Mouse (Mus musculus) kidney, postnatal 14 days (tissue): Measurements from ENCODE around the gene Gm49403.
"Not testable (repeated sequence)": the region's sequence is repeated elsewhere in the genome, so short reads cannot be mapped to it uniquely, and the experiment has no call there.

Source experiments
- DNase-seq: peaks from one replicate; pipeline ENCODE4 v3.0.0; 2022; ENCODE audit warnings: mixed read lengths

Gene Gm49403

DNA sequence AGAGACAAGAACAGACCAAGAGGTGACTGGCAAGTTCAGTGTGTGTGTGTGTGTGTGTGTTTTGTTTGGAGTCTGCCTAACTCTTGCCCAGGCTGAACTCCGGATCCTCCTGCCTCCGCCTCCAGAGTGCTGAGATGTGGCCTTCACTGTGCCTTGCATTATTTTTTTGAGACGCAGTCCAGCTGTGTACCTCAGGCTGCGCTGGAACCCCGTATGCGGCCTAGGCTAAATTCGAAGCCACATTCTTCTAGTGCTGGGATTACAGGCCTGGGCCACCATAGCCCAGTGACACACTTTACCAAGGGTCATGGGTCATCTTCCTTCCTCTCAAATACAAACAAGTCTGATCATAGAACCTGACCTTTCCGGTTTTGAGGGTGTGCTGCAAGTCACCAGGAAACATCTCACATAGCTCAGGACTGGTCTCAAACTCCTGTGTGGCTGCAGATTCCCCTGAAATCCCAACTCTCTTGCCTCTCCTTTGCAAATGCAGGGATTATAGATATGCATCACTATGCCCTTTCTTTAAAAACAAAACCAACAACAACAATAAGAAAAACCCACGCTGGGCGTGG is 11.4 kb upstream of the Gm49403 start:
- peak; percentile 19 for DNase-seq

DNA sequence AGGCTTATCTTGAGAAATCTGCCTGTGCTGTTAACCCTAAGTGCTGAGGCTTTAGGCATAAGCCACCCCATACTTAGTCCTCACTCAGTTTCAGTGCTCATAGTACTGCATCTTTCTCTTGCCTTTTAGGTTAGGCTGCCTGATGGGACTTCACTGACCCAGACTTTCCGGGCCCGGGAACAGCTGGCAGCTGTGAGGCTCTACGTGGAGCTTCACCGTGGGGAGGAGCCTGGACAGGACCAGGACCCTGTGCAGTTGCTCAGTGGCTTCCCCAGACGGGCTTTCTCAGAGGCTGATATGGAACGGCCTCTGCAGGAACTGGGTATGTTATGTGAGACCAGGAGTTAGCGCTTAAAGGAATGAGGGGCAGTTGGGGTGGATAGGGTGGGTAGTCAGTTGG is 8.7 kb upstream of the Gm49403 start:
- DNase-seq, result no peak

DNA sequence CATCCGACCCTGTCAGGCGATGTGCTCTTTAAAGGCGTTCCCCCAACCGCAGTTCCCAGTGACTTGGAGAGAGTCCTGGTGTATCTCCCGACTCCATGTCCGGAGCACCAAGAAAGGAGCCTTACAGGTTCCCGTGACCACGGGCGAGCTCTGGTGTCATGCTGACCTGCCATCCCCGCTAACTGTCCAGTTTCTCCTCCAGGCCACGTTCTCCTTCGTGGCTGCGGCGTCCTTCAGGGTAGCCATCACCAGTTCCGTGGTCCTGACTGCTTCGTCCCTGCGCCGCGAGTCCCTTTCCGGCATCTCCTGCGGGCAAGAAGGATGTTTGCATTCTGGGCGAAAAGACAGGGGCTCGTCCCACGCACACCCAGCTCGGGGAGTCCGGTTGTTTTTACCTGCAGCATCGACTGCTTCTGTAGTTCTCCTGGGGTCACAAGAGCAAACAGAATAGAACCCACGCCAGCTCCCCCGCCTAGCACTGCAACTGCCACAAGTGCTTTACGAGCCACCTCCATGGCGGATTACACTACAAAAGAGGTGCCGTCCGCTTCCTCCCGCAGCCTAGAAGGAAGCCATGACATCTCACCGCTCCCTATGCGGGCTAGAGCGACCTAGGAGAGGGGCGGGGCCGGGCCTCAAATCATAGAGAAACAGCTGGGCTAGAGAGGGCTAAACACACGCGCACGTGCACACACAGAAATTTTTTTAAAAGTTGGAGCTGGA is 3.3 kb upstream of the Gm49403 start, which contains the start of gene Uqcc3:
Uqcc3 (minus strand) TSS at position 613 of the 723 bp plus-strand sequence.
- peak; percentile 94 for DNase-seq

DNA sequence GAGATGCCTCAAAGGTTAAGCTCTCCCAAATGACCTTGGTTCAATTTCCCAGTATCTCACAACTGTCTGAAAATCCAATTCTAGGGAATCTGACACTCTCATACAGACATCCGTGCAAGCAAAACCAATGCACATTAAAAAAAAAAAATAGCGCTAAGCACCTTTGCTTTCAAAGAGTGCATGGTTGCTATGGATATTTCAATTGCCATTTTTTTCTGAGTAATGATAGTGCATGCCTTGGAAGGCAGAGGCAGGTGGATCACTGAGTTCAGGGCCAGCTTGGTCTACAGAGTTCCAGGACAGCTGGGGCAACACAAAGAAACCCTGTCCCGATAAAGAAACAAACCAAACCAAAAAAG is 2.7 kb upstream of the Gm49403 start:
- DNase-seq, result no peak

DNA sequence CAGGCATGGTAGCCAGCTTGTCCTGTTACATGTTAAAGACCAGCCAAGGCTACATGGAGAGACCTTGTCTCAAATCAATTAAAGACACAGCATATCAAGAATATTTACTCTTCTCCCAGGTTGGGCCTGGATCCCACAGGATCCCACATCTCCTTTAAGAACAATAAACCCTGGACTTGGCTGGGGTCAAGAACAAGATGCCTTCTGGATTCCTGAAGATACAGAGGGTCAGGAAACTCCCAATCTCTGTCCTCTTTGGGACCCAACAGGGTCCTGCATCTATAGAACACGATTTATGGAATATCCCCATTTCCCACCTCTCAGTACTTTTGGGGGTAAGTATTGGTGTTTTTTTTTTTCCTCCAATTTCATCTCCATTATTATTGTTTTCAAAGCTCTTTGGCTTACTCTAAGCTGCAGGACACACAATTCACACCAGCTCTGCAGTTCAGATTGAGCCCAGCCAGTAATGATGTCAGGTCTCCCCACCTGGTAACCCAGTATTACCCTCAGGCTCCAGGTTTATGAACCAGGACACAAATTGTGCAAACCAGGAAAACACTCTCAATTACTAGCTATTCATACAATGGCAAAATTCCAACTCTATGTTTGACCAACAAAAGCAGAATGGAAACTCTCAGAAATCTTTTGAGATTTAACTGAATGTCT is 3.3 kb downstream of the Gm49403 start:
- no peak for DNase-seq

DNA sequence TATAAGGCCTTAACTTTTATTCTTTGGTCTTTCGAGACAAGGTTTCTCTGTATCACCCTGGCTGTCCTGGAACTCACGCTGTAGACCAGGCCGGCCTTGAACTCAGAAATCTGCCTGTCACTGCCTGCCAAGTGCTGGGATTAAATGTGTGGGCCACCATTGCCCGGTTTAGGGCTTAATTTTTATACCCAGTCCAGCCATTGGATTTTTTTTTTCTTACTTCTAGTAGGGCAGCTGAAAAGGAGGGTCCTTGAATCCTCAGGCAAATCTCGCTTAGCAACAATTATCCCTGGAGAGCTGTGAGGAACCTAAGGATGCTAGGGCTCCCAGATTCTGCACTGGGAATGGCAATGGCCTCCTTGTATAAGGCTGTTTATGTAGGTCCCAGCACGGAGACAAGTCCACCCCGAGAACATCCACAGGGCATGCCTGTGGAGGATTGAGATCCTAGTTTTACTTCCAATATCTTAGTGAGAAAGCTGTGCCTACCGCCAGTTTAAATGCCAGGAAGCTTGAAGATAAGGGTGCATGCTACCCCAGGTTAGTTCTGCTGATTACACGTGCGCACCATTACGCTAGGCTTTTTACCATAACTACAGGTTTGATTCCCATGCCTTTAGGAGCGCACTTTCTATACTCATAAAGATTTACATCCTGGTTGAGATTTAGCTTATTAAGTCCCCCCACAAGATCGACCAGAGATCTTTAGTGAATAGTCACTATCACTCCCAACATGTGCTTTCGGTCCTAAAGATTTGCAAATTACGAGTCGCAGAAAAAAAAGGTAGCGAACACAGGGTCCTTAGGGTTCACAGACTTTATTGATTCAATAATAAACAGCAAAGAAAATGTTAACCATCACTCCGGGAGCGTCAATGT is 4.1 kb downstream of the Gm49403 start:
- no peak for DNase-seq

DNA sequence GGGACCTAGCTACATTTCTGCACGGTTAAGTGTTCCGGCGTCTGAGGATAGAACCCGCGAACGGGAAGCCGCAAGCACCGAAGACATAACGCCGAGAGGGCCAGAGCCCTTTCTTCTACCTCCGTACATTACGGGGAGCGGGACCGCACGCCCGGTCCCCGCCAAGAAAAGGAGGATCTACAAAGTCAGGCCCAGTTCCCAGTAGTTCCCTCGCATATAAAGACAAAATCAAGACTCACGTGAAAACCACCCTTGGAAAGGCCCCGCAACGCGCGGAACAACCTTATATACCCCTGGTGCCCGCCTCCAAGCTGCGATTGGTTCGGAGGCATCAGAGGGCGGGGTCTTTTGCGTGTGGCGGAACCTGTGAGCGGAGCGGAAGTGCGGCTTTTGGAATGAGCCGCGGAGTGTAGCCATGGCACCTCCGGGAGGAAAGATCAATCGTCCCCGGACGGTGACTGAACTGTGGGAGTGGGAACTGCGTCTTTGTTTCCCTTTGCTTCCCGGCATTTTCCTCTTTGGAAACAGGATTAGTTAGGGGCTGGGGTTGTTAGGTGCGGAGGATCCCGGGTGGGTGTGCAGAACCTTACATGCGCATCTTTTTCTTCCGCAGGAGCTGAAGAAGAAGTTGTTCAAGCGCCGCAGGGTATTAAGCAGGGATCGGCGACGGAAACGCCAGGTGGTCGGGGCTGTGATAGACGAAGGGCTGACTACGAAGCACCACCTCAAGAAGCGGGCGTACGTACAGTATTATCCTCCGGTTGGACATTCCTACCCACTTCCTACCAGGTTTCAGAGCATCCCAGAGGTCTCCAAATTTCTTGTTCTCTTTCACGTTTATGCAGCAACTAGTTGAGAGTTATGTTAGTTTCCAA is 5.0 kb downstream of the Gm49403 start, which contains the start of the genes 1810009A15Rik and Gm49416:
1810009A15Rik (plus strand) TSS at position 343 of the 875 bp plus-strand sequence.
Gm49416 (plus strand) TSS at position 416 of the 875 bp plus-strand sequence.
- peak; percentile 96 for DNase-seq

DNA sequence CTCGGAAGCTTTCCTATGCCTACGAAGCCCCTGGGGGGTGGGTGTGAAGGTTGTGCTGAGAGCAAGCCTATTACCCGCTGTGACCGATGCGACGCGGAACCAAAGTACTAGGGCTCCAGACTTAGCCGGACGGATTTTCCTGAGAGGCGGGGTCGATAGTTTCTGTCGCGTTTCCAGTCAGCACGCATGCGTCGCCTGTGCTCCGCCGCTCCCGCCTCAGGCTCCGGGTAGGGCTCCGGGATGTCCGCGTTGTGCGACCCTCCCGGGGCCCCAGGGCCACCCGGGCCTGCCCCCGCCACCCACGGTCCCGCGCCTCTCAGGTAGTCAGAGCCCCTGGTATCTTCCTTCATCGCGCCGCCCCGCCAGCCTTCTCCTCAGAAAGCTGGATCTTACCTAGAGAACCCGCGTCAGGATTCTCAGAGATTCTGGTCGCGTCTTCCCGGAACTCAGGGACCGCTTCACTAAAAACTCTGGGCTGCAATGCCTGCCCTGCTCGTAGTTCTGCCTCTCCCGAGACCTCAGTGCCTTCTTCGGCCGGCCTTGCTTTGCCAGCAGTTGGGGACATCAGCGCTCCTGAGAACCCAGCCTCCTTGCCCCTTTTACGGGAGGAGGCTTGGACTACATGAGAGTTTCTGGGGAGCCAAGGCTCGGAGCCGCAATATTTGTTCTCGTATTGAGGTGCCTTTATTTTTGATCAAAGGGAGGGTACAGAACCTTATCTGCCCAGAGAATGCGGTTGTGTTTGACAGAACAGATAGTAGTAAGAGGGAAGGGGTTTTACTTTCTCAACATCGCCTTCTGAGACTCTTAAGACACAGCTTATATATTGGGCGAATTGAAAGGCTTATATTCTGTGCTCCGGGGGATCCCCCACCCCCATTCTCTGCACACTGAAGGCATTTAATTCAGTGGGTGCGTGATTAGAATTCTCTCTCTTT is 9.4 kb downstream of the Gm49403 start, which contains the start of gene Ints5:
Ints5 (plus strand) TSS at position 177 of the 938 bp plus-strand sequence.
- DNase-seq, result peak; percentile 89

DNA sequence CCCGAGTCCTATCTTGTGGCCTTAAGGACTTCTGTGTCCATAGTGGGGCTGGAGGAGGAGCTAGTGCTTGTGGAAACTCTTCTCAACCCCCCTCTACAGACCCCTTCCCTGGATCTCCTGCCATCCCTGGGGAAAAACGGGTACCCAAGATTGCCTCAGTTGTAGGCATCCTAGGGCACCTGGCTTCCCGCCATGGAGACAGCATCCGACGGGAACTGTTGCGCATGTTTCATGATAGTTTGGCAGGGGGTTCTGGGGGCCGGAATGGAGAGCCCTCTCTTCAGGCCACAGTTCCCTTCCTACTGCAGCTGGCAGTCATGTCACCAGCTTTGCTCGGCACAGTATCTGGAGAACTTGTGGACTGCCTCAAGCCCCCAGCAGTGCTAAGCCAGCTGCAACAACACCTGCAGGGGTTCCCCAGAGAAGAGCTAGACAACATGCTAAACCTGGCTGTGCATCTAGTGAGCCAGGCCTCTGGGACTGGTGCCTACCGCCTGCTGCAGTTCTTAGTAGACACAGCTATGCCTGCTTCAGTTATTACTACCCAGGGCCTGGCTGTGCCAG is 11.7 kb downstream of the Gm49403 start:
- no peak for DNase-seq

DNA sequence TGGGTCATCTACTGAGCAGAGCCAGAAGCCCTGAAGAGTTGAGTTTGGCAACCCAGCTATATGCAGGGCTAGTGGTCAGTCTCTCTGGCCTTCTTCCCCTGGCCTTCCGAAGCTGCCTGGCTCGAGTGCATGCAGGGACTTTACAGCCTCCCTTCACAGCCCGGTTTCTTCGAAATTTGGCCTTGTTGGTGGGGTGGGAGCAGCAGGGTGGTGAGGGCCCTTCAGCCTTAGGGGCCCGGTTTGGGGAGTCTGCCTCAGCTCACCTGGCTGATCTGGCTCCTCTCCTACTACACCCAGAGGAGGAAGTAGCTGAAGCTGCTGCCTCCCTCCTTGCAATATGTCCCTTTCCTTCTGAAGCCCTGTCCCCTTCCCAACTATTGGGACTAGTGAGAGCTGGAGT is 12.5 kb downstream of the Gm49403 start:
- not testable (repeated sequence) for DNase-seq

DNA sequence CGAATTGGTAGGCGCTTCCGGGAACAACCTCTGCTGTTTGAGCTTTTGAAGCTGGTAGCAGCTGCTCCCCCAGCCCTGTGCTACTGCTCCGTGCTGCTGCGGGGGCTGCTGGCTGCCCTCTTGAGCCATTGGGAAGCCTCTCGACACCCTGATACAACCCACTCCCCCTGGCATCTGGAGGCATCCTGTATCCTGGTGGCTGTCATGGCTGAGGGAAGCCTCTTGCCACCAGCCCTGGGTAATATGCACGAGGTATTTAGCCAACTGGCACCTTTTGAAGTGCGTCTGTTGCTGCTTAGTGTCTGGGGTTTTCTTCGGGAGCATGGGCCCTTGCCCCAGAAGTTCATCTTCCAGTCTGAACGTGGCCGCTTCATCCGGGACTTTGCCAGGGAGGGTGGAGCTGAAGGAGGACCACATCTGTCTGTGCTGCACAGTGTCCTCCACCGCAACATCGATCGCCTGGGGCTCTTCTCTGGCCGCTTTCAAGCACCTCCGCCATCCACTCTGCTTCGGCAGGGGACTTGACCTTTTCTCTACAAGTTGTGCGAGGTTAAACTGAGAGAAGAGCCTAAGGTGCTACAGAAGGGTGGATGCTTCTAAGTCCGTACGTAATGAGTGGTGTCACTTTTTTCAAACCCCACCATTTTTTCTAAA is 13.6 kb downstream of the Gm49403 start:
- peak; percentile 55 for DNase-seq

DNA sequence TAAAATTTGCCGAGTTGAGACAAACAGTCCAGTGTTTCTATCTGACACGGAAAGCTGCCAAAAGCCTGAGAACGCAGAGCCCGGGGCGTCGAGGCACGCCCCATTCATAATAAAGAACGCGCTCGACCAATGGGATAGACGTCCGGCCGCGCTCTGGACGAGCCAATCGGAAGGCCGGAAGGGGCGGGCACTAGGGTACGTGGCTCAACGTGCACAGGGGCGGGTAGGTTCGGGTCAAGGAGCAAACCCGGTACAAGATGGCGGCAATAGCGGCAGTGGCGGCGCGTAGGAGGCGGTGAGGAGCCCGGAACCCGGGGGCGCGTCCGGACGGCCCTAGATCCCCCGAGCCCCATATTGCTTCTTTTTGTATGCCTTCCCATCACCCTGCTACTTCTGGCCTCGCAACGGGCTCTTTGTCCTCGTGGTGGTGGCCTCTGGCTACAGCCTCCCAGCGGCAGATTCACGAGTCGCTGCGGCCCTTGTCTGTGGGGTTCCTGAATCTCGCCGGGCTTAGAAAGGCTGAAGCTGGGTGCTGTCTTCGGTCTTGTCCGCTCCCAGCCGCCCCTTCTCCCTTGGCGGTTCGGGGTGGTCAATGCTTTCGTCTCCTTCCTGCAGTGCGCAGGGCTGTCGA is 14.2 kb downstream of the Gm49403 start, which contains the start of gene Ganab:
Ganab (plus strand) TSS at position 207 of the 631 bp plus-strand sequence.
- peak; percentile 97 for DNase-seq

DNA sequence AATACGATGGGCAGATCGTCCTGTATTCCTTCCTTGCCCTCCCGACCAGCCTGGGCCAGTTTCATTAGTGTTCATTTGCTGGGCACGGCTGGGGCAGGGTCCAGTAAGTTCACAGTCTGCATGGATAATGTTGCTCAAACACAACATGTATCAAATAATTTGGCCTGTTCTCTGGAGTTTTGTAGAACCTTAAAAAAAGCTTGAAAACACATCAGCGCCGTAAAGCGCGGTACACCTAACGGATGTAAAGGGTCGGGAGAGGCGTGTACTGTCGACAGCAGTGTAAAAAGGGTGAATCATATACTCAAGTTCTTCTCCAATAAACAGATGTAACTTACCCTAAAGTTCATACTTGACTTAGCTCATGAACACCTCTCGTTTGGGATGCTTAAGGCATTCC is 14.8 kb downstream of the Gm49403 start:
- no peak for DNase-seq

DNA sequence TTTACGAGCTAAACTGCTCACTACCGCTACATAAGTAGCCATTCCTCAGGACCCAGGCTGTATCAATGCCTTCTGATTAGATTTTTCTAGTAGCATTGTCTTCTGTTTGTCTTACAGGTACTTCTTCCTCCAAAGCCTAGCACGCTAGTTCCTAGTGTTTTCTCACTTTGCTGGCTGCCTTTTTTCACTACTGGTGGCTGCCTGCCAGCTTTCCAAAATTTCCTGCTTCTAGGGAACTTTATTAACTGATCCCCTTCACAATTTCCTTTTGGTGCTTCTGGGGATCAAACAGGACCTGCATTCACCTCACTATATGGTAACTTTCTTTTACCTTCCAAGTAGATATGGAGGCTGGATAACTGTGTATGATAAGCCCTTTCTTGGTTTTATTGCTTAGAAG is 15.3 kb downstream of the Gm49403 start:
- DNase-seq, result peak; percentile 21

DNA sequence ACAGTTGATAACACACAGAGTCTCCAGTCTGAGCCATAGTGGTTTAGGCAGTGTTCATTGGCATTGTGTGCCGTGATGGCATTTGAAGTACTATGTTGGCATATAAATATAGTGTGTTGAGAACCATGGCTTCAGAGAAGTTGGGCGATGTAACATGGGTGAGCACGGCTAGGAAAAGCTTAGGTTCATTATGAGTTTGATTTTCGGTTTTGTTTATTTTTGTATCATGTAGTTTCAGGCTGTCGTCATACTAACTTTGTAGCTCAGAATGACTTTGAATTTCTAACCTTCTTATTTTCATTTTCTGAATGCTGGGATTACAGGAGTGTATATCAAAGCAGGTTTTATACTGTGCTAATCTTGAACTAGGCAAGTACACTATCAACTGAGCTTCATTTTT is 19.7 kb downstream of the Gm49403 start:
- no peak for DNase-seq

DNA sequence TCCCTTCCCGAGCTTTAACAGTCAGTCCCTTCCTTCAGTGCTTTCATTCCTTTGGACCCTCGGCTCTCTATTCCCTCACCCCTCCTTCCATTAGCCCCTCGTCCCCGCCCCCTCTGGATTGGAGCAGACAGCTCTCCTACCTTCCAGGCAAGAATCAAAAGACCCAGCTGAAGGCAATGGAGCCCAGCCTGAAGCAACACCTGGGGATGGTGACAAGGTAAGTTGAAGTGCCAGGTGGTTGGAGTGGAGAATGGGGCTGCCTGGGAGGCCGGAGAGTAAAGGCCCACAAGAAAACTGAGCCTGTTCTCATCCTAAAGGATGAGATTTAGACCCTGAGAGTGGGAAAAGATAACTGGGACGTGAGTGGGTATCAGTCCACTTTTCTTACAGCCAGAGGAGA is 24.8 kb downstream of the Gm49403 start:
- DNase-seq, result no peak

DNA sequence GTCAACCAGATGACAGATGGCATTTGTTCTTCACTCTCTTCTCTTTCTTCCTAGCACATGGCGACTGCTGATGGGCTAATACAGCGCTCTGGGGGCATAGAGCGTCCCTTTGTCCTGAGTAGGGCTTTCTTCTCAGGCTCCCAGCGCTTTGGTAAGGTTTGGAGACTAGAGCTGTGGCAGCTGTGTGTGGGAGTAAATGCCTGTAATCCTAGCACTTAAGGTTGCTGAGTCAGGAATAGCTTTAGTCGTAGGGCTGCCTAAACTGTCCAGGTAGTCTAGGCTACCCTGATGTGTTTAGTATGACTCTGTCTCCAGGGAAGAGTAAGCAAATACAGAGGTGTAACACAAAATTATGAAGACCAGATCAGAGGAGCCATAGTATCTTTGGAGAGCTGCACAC is 28.1 kb downstream of the Gm49403 start:
- DNase-seq, result no peak

DNA sequence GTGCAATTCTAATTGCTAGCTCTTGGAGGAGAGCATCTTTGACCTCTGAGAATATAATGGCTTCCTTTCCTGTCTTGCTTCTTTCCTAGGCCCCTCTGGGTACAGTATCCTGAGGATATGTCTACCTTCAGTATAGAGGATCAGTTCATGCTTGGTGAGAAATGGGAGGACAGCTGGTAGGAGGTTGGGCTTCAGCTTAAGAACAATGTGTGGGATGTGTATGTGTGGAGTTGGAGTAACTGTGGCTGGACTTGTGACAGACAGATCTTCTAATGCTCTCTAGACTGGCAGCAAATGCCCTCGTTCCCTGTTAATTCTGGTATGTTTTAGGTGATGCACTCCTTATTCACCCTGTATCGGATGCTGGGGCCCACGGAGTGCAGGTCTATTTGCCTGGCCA is 30.5 kb downstream of the Gm49403 start:
- no peak for DNase-seq

DNA sequence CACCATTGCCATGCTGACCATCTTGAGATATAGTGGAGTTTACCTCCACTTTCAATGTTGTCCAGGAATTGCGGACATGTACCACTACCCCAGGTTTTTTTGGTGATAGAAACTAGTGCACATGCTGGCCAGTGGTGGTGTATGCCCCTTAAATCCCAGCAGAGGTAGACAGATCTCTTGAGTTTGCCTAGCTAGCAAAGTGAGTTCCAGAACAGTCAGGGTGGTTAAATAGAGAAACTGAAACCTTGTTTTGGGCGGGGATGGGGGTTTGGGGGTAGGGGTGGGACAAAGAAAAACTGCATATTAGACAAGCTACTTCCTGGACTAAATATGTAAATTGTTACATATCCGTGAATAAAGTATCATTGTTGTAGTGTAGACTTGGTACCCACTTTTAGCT is 35.3 kb downstream of the Gm49403 start:
- no peak for DNase-seq
